Comparison of ENCODE assay signal across 15 mouse cellular contexts in the genomic region with DNA sequence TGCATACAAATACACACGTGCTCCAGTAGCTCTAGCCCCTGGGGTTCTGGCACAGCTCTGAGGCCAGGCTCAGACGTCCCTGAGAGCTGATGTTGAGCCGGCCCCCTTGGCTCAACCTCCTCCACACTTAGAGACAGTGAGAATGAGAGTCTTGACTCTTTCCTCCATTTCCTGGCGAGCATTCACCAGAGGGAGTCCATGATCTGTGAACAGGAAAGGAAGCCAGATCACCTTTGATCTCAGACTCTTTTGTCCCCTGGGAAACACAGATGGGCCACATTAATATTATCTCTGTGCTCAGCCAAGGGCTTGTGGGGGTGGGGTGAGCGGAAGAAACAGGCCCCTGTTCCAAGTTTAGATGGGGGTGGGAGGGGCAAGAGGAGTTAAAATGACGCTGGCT. TPM values are rescaled to one million over a fixed set of nuclear protein-coding genes. Genes with fewer than 3 reads are reported as not detected.
DNase-seq lines count a peak whose midpoint lies in the region; ATAC-seq and TF ChIP-seq lines count a peak whose summit lies in the region.
"Had no signal": no experiment of that assay in that cellular context is flagged by ENCODE, and none has a peak within 500 bp of the region (broad histone marks: within the 10 kb centered on the region; RNA-seq: fewer than 3 reads in every experiment).

No protein-coding gene starts in this region.

- no peak overlapping the region for H3K4me3 ChIP-seq in lung, embryonic 14.5 days (ENCODE audit: low read depth, low read length)
- H3K4me3 ChIP-seq: limb, embryonic 12.5 days; midbrain, embryonic 15.5 days had no signal

- no peaks in the 10 kb centered on the region for H3K27me3 ChIP-seq in lung, embryonic 14.5 days (ENCODE audit: insufficient read depth, low read length)
- H3K27me3 ChIP-seq: midbrain, embryonic 15.5 days had no signal

- H3K27ac ChIP-seq in lung, embryonic 14.5 days (ENCODE audit: low read depth) = 0 out of 2 replicates have a peak overlapping the region, but pooled peaks have one; percentile 4
- H3K27ac ChIP-seq: limb, embryonic 12.5 days; midbrain, embryonic 15.5 days had no signal

- no peaks in the 10 kb centered on the region for H3K9me3 ChIP-seq in lung, embryonic 14.5 days (ENCODE audit: low read depth, low read length)
- H3K9me3 ChIP-seq: limb, embryonic 12.5 days; midbrain, embryonic 15.5 days had no signal

- H3K4me1 ChIP-seq in lung, embryonic 14.5 days (ENCODE audit: insufficient read depth) = no peaks in the 10 kb centered on the region
- H3K4me1 ChIP-seq: midbrain, embryonic 15.5 days had no signal

- no peaks in the 10 kb centered on the region for H3K36me3 ChIP-seq in lung, embryonic 14.5 days (ENCODE audit: insufficient read depth)
- H3K36me3 ChIP-seq: limb, embryonic 12.5 days; midbrain, embryonic 15.5 days had no signal

- peak; percentile 93 for DNase-seq in heart, adult 11 months
- no peak for DNase-seq in heart, adult 18-20 months
- DNase-seq in lung, embryonic 14.5 days = peak; percentile 66
- DNase-seq in lung, postnatal 4 days = no peak
- DNase-seq in embryo, embryonic 10.5 days (ENCODE audit: low spot score) = peak; percentile 39
- DNase-seq in kidney, postnatal 25 days = peak; percentile 66 to 68
- DNase-seq in layer of hippocampus, adult 18-20 months (ENCODE audit: low spot score in 2 of 2) = no peak
- no peak for DNase-seq in ovary, adult 18-20 months (ENCODE audit: low spot score)
- DNase-seq: B cell, adult 2 months; cerebellum, adult 11-12 months had no signal

- TF ChIP-seq CTCF in lung, embryonic 14.5 days (IDR thresholded peaks at IDR 0.05; ENCODE audit: low read depth) = no peak

- no peak overlapping the region for H3K4me2 ChIP-seq in lung, embryonic 14.5 days
- H3K4me2 ChIP-seq: limb, embryonic 12.5 days; midbrain, embryonic 15.5 days had no signal

- ATAC-seq in lung, embryonic 14.5 days (ENCODE audit: insufficient read depth) = peak; percentile 52; the same call in 1 of the 2 replicates
- ATAC-seq: midbrain, embryonic 15.5 days had no signal

- 16% methylated on average over 6 of the region's 6 CpGs for WGBS in lung, embryonic 14.5 days

- H3K9ac ChIP-seq in lung, embryonic 14.5 days = no peak overlapping the region
- H3K9ac ChIP-seq: limb, embryonic 12.5 days; midbrain, embryonic 15.5 days had no signal

RNA-seq across cellular contexts. Expression of gene Slc16a5, which starts 4.9 kb away (rescaled TPM):
- under 1 TPM in 1 of 2 experiments, not detected in 1; 0.36 TPM for total RNA-seq in heart, adult 18-20 months (2021)
- 0.28 and 0.64 TPM in 2 replicates for polyA plus RNA-seq in lung, embryonic 14.5 days (2014; fragmentation: Nextera tagmentation; extraction: Ambion mirVana)
- not detected for total RNA-seq in layer of hippocampus, adult 18-20 months (2021)
- total RNA-seq: gastrocnemius, adult 8-10 months had no signal
- polyA plus RNA-seq: cortical plate, adult 2 months; limb, embryonic 12.5 days had no signal

RNA-seq across cellular contexts. Expression of gene Trim80, which starts 17.1 kb away (rescaled TPM):
- not detected for total RNA-seq in heart, adult 18-20 months (2021)
- polyA plus RNA-seq in lung, embryonic 14.5 days (2014; fragmentation: Nextera tagmentation; extraction: Ambion mirVana) = not detected in 2 replicates
- total RNA-seq in layer of hippocampus, adult 18-20 months (2021) = not detected
- total RNA-seq: gastrocnemius, adult 8-10 months had no signal
- polyA plus RNA-seq: cortical plate, adult 2 months; limb, embryonic 12.5 days; midbrain, embryonic 15.5 days; neural tube, embryonic 14.5 days had no signal

RNA-seq across cellular contexts. Expression of gene Armc7, which starts 18.1 kb away (rescaled TPM):
- 1 to 10 TPM; 1.8 to 1.9 TPM for total RNA-seq in heart, adult 18-20 months (2021)
- 5.7 and 8.0 TPM in 2 replicates for polyA plus RNA-seq in lung, embryonic 14.5 days (2014; fragmentation: Nextera tagmentation; extraction: Ambion mirVana)
- 10 to 100 TPM; 11.4 to 13.8 TPM for total RNA-seq in layer of hippocampus, adult 18-20 months (2021)

RNA-seq across cellular contexts. Expression of gene Nt5c, which starts 34.3 kb away (rescaled TPM):
- total RNA-seq in heart, adult 18-20 months (2021) = 10 to 100 TPM; 11.5 to 16.6 TPM
- 76.0 and 79.4 TPM in 2 replicates for polyA plus RNA-seq in lung, embryonic 14.5 days (2014; fragmentation: Nextera tagmentation; extraction: Ambion mirVana)
- 10 to 100 TPM; 66.5 to 66.8 TPM for total RNA-seq in layer of hippocampus, adult 18-20 months (2021)

RNA-seq across cellular contexts. Expression of gene Kctd2, which starts 37.5 kb away (rescaled TPM):
- total RNA-seq in heart, adult 18-20 months (2021) = 10 to 100 TPM; 30.1 to 31.0 TPM
- polyA plus RNA-seq in lung, embryonic 14.5 days (2014; fragmentation: Nextera tagmentation; extraction: Ambion mirVana) = 21.6 and 22.2 TPM in 2 replicates
- 10 to 100 TPM; 81.5 to 82.2 TPM for total RNA-seq in layer of hippocampus, adult 18-20 months (2021)

Comparison
In these comparisons a context has a peak if more than half of its experiments do, and no peak if none do; other contexts are left out.
1. DNase-seq: peak in heart, adult 11 months (single experiment), lung, embryonic 14.5 days (single experiment), embryo, embryonic 10.5 days (single experiment) and kidney, postnatal 25 days (2 of 2); none in heart, adult 18-20 months (0 of 2), lung, postnatal 4 days (0 of 2), layer of hippocampus, adult 18-20 months (0 of 2) and ovary, adult 18-20 months (single experiment).
2. RNA of gene Armc7, which starts 18.1 kb away (total RNA-seq): 11.4 to 13.8 TPM in layer of hippocampus, adult 18-20 months; 1.8 to 1.9 TPM in heart, adult 18-20 months; every median in the first group is over 4 times any median in the second.